Mouse (Mus musculus): ENCODE data around the gene Tmem45b. TPM values are rescaled to one million over a fixed set of nuclear protein-coding genes. Genes with fewer than 3 reads are reported as not detected.
A peak's percentile ranks its signal among the peaks of the same experiment; 100 is the strongest.

Tmem45b gene
- polyA plus RNA-seq, 1 experiment from 2014 or later, result not detected

- Histone ChIP-seq H3K4me3 (no peak overlapping the region), H3K9me3 (replicated peaks) (no peaks in the 10 kb centered on the region), H3K27me3 (ENCODE audit: low read depth, poor library complexity, severe bottlenecking) (no peaks in the 10 kb centered on the region), H3K4me1 (0 out of 2 replicates have a peak, but pooled peaks cover 3% of the 10 kb centered on the region), H3K27ac (replicated peaks) (no peak overlapping the region), H3K36me3 (no peaks in the 10 kb centered on the region)
- 89% methylated on average over 8 of the region's 8 CpGs for WGBS
- no peak for DNase-seq (ENCODE audit: low spot score)
Measured at GRCm38 (mm10) chr9:31435415-31435814, 28.8 kb downstream of the Tmem45b start.

DNA sequence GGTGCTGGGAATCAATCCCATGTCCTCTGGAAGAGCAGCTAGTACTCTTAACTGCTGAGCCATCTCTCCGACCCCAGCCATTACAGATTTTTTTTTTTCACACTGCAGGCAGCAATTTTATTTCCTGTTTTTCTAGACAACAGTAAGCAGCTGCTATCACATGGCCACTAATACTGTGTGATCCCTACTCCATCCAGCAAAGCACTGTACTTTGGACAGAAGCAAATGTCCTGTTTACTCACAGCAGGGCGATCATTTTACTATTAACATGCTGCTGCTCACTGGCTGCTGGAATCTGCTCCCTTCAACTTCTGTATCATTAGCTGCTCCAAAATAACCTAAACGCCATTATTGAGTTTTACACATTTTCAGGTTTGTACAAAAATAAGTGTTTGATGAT, 30.8 kb downstream of the Tmem45b start:
- 91% methylated on average over 3 of the region's 3 CpGs for WGBS
- no peaks in the 10 kb centered on the region for H3K27me3 ChIP-seq (ENCODE audit: low read depth, poor library complexity, severe bottlenecking)
- H3K27ac ChIP-seq (replicated peaks), result no peak overlapping the region
- no peaks in the 10 kb centered on the region for H3K9me3 ChIP-seq (replicated peaks)
- H3K4me3 ChIP-seq, result no peak overlapping the region
- no peak for DNase-seq (ENCODE audit: low spot score)
- H3K36me3 ChIP-seq, result no peaks in the 10 kb centered on the region
- 0 out of 2 replicates have a peak, but pooled peaks cover 3% of the 10 kb centered on the region for H3K4me1 ChIP-seq

DNA sequence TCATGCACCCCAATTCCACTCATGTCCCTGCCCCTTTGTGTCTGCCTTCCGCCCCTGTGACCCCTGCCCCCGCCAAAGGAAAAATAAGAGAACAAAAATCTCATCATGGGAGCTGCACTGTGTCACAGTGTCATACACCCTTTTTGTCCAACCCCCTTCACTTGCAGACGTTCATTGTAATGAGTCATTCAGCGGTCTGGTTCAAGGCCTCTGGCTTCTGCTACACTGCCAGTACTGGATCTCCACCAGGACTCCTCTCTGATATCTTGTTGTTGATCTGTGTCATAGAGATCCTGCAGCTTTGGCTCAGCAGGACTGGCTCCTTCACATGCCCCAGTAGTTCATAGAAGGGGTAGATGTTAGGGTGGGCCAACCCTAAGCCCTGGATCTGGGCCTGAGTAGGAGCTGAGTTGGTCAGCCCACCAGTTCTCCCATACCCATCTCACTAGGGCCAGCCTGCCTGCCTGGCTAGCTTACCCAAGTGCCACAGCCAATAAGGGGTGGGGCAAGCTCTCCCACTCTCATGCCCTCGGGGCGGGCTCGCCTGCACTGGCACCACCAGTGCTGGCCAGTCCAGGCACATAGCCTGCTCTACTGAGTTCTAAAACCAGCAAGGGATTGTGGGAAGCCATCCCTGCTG, 31.8 kb downstream of the Tmem45b start:
- Histone ChIP-seq H3K4me3 (no peak overlapping the region), H3K9me3 (replicated peaks) (no peaks in the 10 kb centered on the region), H3K27ac (replicated peaks) (no peak overlapping the region), H3K36me3 (no peaks in the 10 kb centered on the region), H3K27me3 (ENCODE audit: low read depth, poor library complexity, severe bottlenecking) (no peaks in the 10 kb centered on the region), H3K4me1 (0 out of 2 replicates have a peak, but pooled peaks cover 3% of the 10 kb centered on the region)
- DNase-seq (ENCODE audit: low spot score), result no peak
- WGBS, result 86% methylated on average over 7 of the region's 7 CpGs

- no peak overlapping the region for H3K27ac ChIP-seq (replicated peaks)
- 91% methylated on average over 5 of the region's 5 CpGs for WGBS
Measured at GRCm38 (mm10) chr9:31431751-31432150, 32.5 kb downstream of the Tmem45b start.

GRCm38 (mm10) chr9:31430011-31430410, 34.3 kb downstream of the Tmem45b start:
- peaks cover 8% of the 10 kb centered on the region for H3K4me1 ChIP-seq
- WGBS, result 73% methylated on average over 9 of the region's 9 CpGs
- no peaks in the 10 kb centered on the region for H3K27me3 ChIP-seq (ENCODE audit: low read depth, poor library complexity, severe bottlenecking)

More at GRCm38 (mm10) chr9:31431751-31432150, 32.5 kb downstream of the Tmem45b start:
- Histone ChIP-seq H3K4me1 (peaks cover 8% of the 10 kb centered on the region), H3K9me3 (replicated peaks) (no peaks in the 10 kb centered on the region), H3K36me3 (no peaks in the 10 kb centered on the region), H3K4me3 (no peak overlapping the region), H3K27me3 (ENCODE audit: low read depth, poor library complexity, severe bottlenecking) (no peaks in the 10 kb centered on the region)
- DNase-seq (ENCODE audit: low spot score), result no peak

GRCm38 (mm10) chr9:31428971-31429370, 35.3 kb downstream of the Tmem45b start:
- H3K9me3 ChIP-seq (replicated peaks), result no peaks in the 10 kb centered on the region
- H3K4me1 ChIP-seq, result peaks cover 8% of the 10 kb centered on the region
- 0 out of 2 replicates have a peak, but pooled peaks cover 5% of the 10 kb centered on the region for H3K36me3 ChIP-seq
- H3K4me3 ChIP-seq, result no peak overlapping the region
- no peak for DNase-seq (ENCODE audit: low spot score)
- 89% methylated on average over 7 of the region's 7 CpGs for WGBS
- no peak overlapping the region for H3K27ac ChIP-seq (replicated peaks)
- H3K27me3 ChIP-seq (ENCODE audit: low read depth, poor library complexity, severe bottlenecking), result no peaks in the 10 kb centered on the region

More at GRCm38 (mm10) chr9:31430011-31430410, 34.3 kb downstream of the Tmem45b start:
- DNase-seq (ENCODE audit: low spot score), result no peak
- H3K36me3 ChIP-seq, result no peaks in the 10 kb centered on the region
- no peaks in the 10 kb centered on the region for H3K9me3 ChIP-seq (replicated peaks)
- no peak overlapping the region for H3K27ac ChIP-seq (replicated peaks)
- no peak overlapping the region for H3K4me3 ChIP-seq

GRCm38 (mm10) chr9:31422143-31422542, 42.1 kb downstream of the Tmem45b start:
- Histone ChIP-seq H3K36me3 (peaks cover 59% of the 10 kb centered on the region), H3K4me3 (no peak overlapping the region), H3K27me3 (ENCODE audit: low read depth, poor library complexity, severe bottlenecking) (no peaks in the 10 kb centered on the region), H3K27ac (replicated peaks) (no peak overlapping the region), H3K9me3 (replicated peaks) (no peaks in the 10 kb centered on the region), H3K4me1 (peaks cover 2% of the 10 kb centered on the region)
- 90% methylated on average over 5 of the region's 5 CpGs for WGBS
- DNase-seq (ENCODE audit: low spot score), result no peak

DNA sequence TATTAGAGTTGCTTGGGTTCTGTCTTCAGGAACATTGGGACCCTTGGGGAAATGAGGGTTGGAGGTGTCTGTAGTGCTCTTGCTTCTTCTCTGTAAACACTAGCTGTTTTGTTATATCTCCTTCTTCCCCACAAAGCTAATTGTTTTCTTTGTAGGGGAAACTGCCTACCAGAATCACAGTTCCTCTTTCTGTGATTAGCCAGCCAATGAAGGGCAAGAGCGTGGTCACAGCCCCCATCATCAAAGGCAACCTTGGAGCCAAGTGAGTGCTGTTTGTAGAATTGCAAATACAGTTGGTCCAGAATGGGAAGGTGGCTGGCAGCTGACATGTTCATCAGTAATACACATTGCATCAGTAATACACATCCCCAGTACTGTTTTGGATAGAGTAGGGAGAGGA, 45.4 kb downstream of the Tmem45b start:
- peaks cover 86% of the 10 kb centered on the region for H3K36me3 ChIP-seq
- H3K4me1 ChIP-seq, result no peaks in the 10 kb centered on the region
- no peaks in the 10 kb centered on the region for H3K27me3 ChIP-seq (ENCODE audit: low read depth, poor library complexity, severe bottlenecking)
- WGBS, result 97% methylated on average over 1 of the region's 1 CpGs
- H3K27ac ChIP-seq (replicated peaks), result no peak overlapping the region
- no peak overlapping the region for H3K4me3 ChIP-seq
- no peak for DNase-seq (ENCODE audit: low spot score)
- H3K9me3 ChIP-seq (replicated peaks), result no peaks in the 10 kb centered on the region

DNA sequence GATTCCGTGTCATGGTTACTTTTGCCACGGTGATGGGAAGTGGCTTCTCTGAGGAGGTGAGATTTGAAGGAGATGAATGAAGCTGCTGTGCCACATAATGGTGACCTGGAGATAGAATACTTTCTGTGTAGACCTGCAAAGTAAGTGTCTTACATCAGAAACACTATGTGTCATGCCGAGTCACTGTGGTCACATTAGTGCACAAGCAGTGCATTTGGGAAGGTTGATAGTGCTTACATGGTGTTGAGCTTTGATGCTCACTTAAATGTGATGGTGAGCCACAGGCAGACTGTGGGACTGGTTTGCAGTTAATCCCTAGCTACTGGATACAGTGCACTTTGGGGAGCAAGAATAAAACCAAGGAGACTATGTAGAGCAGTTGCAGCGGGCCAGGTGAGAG, 52.1 kb downstream of the Tmem45b start:
- DNase-seq (ENCODE audit: low spot score), result no peak
- WGBS, result 92% methylated on average over 4 of the region's 4 CpGs
- Histone ChIP-seq H3K27me3 (ENCODE audit: low read depth, poor library complexity, severe bottlenecking) (no peaks in the 10 kb centered on the region), H3K4me3 (no peak overlapping the region), H3K27ac (replicated peaks) (no peak overlapping the region), H3K9me3 (replicated peaks) (no peaks in the 10 kb centered on the region), H3K4me1 (no peaks in the 10 kb centered on the region), H3K36me3 (peaks cover 96% of the 10 kb centered on the region)

DNA sequence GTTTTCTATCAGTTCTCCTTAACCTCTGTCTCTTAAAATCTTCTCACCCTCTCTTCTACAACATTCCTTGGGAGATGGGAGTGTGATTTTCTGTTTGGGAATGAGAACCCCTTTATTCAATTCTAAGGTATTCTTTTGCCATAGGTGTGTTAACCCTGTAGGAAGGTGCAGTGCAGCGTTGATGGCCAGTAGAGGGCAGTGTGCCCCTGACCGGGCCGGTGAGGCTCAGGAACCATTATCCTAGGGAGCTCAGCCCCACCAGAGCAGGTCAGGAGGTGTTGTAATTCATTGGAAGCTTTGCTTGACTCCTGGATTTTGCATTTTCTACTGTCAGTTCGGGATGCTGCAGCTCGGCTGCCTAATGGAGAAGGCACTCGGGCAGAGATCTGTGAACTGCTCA, 59.0 kb downstream of the Tmem45b start:
- no peaks in the 10 kb centered on the region for H3K4me1 ChIP-seq
- 66% methylated on average over 6 of the region's 6 CpGs for WGBS
- H3K4me3 ChIP-seq, result no peak overlapping the region
- H3K9me3 ChIP-seq (replicated peaks), result no peaks in the 10 kb centered on the region
- no peak for DNase-seq (ENCODE audit: low spot score)
- peaks cover 91% of the 10 kb centered on the region for H3K36me3 ChIP-seq
- no peak overlapping the region for H3K27ac ChIP-seq (replicated peaks)
- no peaks in the 10 kb centered on the region for H3K27me3 ChIP-seq (ENCODE audit: low read depth, poor library complexity, severe bottlenecking)

- DNase-seq (ENCODE audit: low spot score), result no peak
- no peaks in the 10 kb centered on the region for H3K4me1 ChIP-seq
- 89% methylated on average over 2 of the region's 2 CpGs for WGBS
- H3K27me3 ChIP-seq (ENCODE audit: low read depth, poor library complexity, severe bottlenecking), result no peaks in the 10 kb centered on the region
- peaks cover 91% of the 10 kb centered on the region for H3K36me3 ChIP-seq
- H3K27ac ChIP-seq (replicated peaks), result no peak overlapping the region
- no peak overlapping the region for H3K4me3 ChIP-seq
- no peaks in the 10 kb centered on the region for H3K9me3 ChIP-seq (replicated peaks)
Measured at GRCm38 (mm10) chr9:31404311-31404710, 60.0 kb downstream of the Tmem45b start.

DNA sequence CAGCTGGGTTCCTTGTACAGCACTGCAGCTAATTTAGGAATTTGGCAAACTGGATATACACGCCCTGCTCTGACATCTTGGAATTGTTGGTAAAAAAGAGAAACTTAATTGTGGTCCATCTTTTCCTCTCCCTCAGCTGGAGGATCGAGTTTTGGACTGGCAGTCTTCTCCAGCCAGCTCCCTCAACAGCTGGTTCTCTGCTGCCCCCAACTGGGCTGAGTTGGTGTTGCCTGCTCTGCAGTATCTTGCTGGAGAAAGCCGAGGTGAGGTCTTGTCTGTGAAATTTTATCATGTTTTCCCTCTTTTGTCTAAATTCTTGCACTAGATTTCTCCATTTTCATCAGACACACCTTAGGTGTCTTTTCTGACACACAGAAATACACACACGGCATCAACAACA, 63.8 kb downstream of the Tmem45b start:
- Histone ChIP-seq H3K4me3 (no peak overlapping the region), H3K36me3 (peaks cover 99% of the 10 kb centered on the region), H3K4me1 (no peaks in the 10 kb centered on the region), H3K27me3 (ENCODE audit: low read depth, poor library complexity, severe bottlenecking) (no peaks in the 10 kb centered on the region), H3K27ac (replicated peaks) (no peak overlapping the region), H3K9me3 (replicated peaks) (no peaks in the 10 kb centered on the region)
- peak; percentile 62 for DNase-seq (ENCODE audit: low spot score)
- 60% methylated on average over 4 of the region's 4 CpGs for WGBS

DNA sequence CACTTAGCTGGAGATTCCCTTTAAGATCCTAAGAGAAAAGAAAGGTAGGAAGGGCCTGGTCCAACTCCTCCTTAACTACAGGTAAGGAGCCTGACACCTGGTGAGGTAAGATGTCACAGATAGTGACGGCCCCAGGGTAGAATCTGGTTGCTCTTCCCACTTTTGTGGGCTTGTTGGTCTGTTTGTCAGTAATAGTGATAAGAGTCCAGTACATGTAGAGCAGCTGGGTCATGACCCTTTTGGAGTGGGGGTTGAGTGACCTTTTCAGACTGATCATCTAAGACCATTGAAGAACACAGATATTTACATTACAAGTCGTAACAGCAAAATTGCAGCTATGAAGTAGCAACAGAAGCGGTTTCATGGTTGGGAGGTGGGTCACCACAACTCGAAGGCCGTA, 77.1 kb downstream of the Tmem45b start:
- Histone ChIP-seq H3K4me3 (peak overlapping the region; percentile 97), H3K9me3 (replicated peaks) (no peaks in the 10 kb centered on the region), H3K36me3 (peaks cover 37% of the 10 kb centered on the region), H3K4me1 (peaks cover 16% of the 10 kb centered on the region), H3K27ac (replicated peaks) (no peak overlapping the region), H3K27me3 (ENCODE audit: low read depth, poor library complexity, severe bottlenecking) (no peaks in the 10 kb centered on the region)
- WGBS, result 94% methylated on average over 5 of the region's 5 CpGs
- no peak for DNase-seq (ENCODE audit: low spot score)
